In genomic region chr10:128695411-128695991, GRCm38 (mm10) we compare ENCODE assay signal across 8 mouse cellular contexts. TPM values are rescaled to one million over a fixed set of nuclear protein-coding genes. Genes with fewer than 3 reads are reported as not detected.
A peak's percentile ranks its signal among the peaks of the same experiment; 100 is the strongest.
DNase-seq lines count a peak whose midpoint lies in the region; ATAC-seq and TF ChIP-seq lines count a peak whose summit lies in the region.

No protein-coding gene starts in this region.

- peak overlapping the region; percentile 97 for H3K27ac ChIP-seq in embryonic facial prominence, embryonic 14.5 days (replicated peaks; ENCODE audit: low read depth, low read length)
- peak overlapping the region; percentile 98 for H3K27ac ChIP-seq in limb, embryonic 12.5 days

- no peaks in the 10 kb centered on the region for H3K27me3 ChIP-seq in embryonic facial prominence, embryonic 14.5 days (replicated peaks; ENCODE audit: control insufficient read depth, insufficient read depth, low read length)
- H3K27me3 ChIP-seq in limb, embryonic 12.5 days = no peaks in the 10 kb centered on the region

- no peak for TF ChIP-seq POLR2A in lung, adult 2 months (IDR thresholded peaks at IDR 0.05; ENCODE audit: borderline replicate concordance, extremely low read depth, low read depth, low read length)

- WGBS in lung, adult 2 months = under 1% methylated on average over 22 of the region's 22 CpGs
- under 1% methylated on average over 21 of the region's 22 CpGs for WGBS in embryonic facial prominence, embryonic 14.5 days
- WGBS in limb, embryonic 12.5 days = 1% methylated on average over 22 of the region's 22 CpGs

- H3K4me2 ChIP-seq in embryonic facial prominence, embryonic 14.5 days (ENCODE audit: low read depth, low read length) = peak overlapping the region; percentile 87
- H3K4me2 ChIP-seq in limb, embryonic 12.5 days = peak overlapping the region; percentile 64

- peaks cover 26% of the 10 kb centered on the region for H3K36me3 ChIP-seq in embryonic facial prominence, embryonic 14.5 days (ENCODE audit: control insufficient read depth, insufficient read depth, low read length)
- H3K36me3 ChIP-seq in limb, embryonic 12.5 days = peaks cover 31% of the 10 kb centered on the region

- H3K9me3 ChIP-seq in embryonic facial prominence, embryonic 14.5 days (ENCODE audit: control insufficient read depth, low read length) = no peaks in the 10 kb centered on the region
- H3K9me3 ChIP-seq in limb, embryonic 12.5 days = no peaks in the 10 kb centered on the region

- no peak for DNase-seq in lung, adult 2 months
- no peak for DNase-seq in lung, postnatal 10 days
- no peak for DNase-seq in embryonic facial prominence, embryonic 14.5 days (ENCODE audit: low spot score)
- DNase-seq in skeletal muscle tissue, adult 2 months (ENCODE audit: low read depth, low spot score) = peak; percentile 30
- no peak for DNase-seq in B cell, adult 2 months
- no peak for DNase-seq in cerebellum, adult 18-20 months
- DNase-seq in lung, postnatal 25 days (ENCODE audit: low spot score) = no peak

- H3K4me3 ChIP-seq in lung, adult 2 months (replicated peaks; ENCODE audit: extremely low read depth, low read depth, low read length) = peak overlapping the region; percentile 81
- H3K4me3 ChIP-seq in embryonic facial prominence, embryonic 14.5 days (ENCODE audit: low read depth, low read length) = peak overlapping the region; percentile 93
- peak overlapping the region; percentile 85 for H3K4me3 ChIP-seq in limb, embryonic 12.5 days (replicated peaks)

- ATAC-seq in embryonic facial prominence, embryonic 14.5 days (ENCODE audit: low read depth) = no peak
- no peak; the same call in 1 of the 2 replicates for ATAC-seq in limb, embryonic 12.5 days (ENCODE audit: insufficient number of reproducible peaks, insufficient read depth, low FRiP score, low TSS enrichment, low read depth)

- TF ChIP-seq CTCF in lung, adult 2 months (IDR thresholded peaks at IDR 0.05; ENCODE audit: insufficient read depth, low read length) = no peak

- peaks cover 6% of the 10 kb centered on the region for H3K4me1 ChIP-seq in lung, adult 2 months (ENCODE audit: control insufficient read depth, insufficient read depth, low read length)
- no peaks in the 10 kb centered on the region for H3K4me1 ChIP-seq in embryonic facial prominence, embryonic 14.5 days (ENCODE audit: control insufficient read depth, insufficient read depth, low read length)
- peaks cover 8% of the 10 kb centered on the region for H3K4me1 ChIP-seq in limb, embryonic 12.5 days (replicated peaks)

- peak overlapping the region; percentile 94 for H3K9ac ChIP-seq in embryonic facial prominence, embryonic 14.5 days (ENCODE audit: low read depth, low read length)
- peak overlapping the region; percentile 89 for H3K9ac ChIP-seq in limb, embryonic 12.5 days (replicated peaks)

RNA-seq across cellular contexts. Expression of gene Rab5b, which starts 0.6 kb away (rescaled TPM):
- polyA plus RNA-seq in lung, adult 2 months (2012; rRNA removed) = 80.0 and 109 TPM in 2 replicates
- 74.7 and 75.4 TPM in 2 replicates for polyA plus RNA-seq in embryonic facial prominence, embryonic 14.5 days (2014; fragmentation: Nextera tagmentation; extraction: Ambion mirVana)
- polyA plus RNA-seq in limb, embryonic 12.5 days (2016; fragmentation: Nextera tagmentation; extraction: Ambion mirVana) = 72.7 and 78.2 TPM in 2 replicates

RNA-seq across cellular contexts. Expression of gene Pmel, which starts 8.5 kb away (rescaled TPM):
- polyA plus RNA-seq in lung, adult 2 months (2012; rRNA removed) = 0.36 and 0.51 TPM in 2 replicates
- polyA plus RNA-seq in embryonic facial prominence, embryonic 14.5 days (2014; fragmentation: Nextera tagmentation; extraction: Ambion mirVana) = 14.0 and 14.6 TPM in 2 replicates
- 0.71 and 1.2 TPM in 2 replicates for polyA plus RNA-seq in limb, embryonic 12.5 days (2016; fragmentation: Nextera tagmentation; extraction: Ambion mirVana)

RNA-seq across cellular contexts. Expression of gene Cdk2, which starts 9.3 kb away (rescaled TPM):
- 11.4 and 17.3 TPM in 2 replicates for polyA plus RNA-seq in lung, adult 2 months (2012; rRNA removed)
- 99.2 and 105 TPM in 2 replicates for polyA plus RNA-seq in embryonic facial prominence, embryonic 14.5 days (2014; fragmentation: Nextera tagmentation; extraction: Ambion mirVana)
- 147 and 161 TPM in 2 replicates for polyA plus RNA-seq in limb, embryonic 12.5 days (2016; fragmentation: Nextera tagmentation; extraction: Ambion mirVana)

RNA-seq across cellular contexts. Expression of gene Suox, which starts 21.6 kb away (rescaled TPM):
- 8.9 and 15.3 TPM in 2 replicates for polyA plus RNA-seq in lung, adult 2 months (2012; rRNA removed)
- 11.1 and 14.4 TPM in 2 replicates for polyA plus RNA-seq in embryonic facial prominence, embryonic 14.5 days (2014; fragmentation: Nextera tagmentation; extraction: Ambion mirVana)
- polyA plus RNA-seq in limb, embryonic 12.5 days (2016; fragmentation: Nextera tagmentation; extraction: Ambion mirVana) = 14.7 and 16.7 TPM in 2 replicates

RNA-seq across cellular contexts. Expression of gene Dgka, which starts 49.2 kb away (rescaled TPM):
- polyA plus RNA-seq in lung, adult 2 months (2012; rRNA removed) = 38.4 and 53.7 TPM in 2 replicates
- polyA plus RNA-seq in embryonic facial prominence, embryonic 14.5 days (2014; fragmentation: Nextera tagmentation; extraction: Ambion mirVana) = 16.7 and 17.0 TPM in 2 replicates
- 8.4 and 8.9 TPM in 2 replicates for polyA plus RNA-seq in limb, embryonic 12.5 days (2016; fragmentation: Nextera tagmentation; extraction: Ambion mirVana)
